Mouse (Mus musculus) left cerebral cortex, postnatal 10 days (tissue): ENCODE measurements around the gene Aspscr1. TPM values are rescaled to one million over a fixed set of nuclear protein-coding genes. Genes with fewer than 3 reads are reported as not detected.
"Not testable (repeated sequence)": the region's sequence is repeated elsewhere in the genome, so short reads cannot be mapped to it uniquely, and the experiment has no call there.

Experiments
- DNase-seq, 2 experiments: peaks; one replicate each; pipeline ENCODE4 v3.0.0; 2021 to 2022; ENCODE audit warnings: low spot score in 2 of 2, mixed read lengths in 1 of 2; ENCODE audit errors: extremely low spot score in 1 of 2
- intact Hi-C: fragments of 180-260 bp; cut with DNase I; formaldehyde crosslinking; loops from one replicate; pipeline ENCODE4 v1.15.1; 2025
- total RNA-seq, 2 experiments: library from RNA; stranded (reverse); gene quantifications; 2 replicates each; pipeline ENCODE4 v1.2.3; 2021

Gene Aspscr1
- total RNA-seq, 2 experiments from 2014 or later, result 59.1 to 66.6 TPM

- DNase-seq, result peak in 1 of 2 experiments; percentile 28
- intact Hi-C loops, result no loop called here
These were observed 50.1 kb downstream of the Aspscr1 start for GRCm38 (mm10) chr11:120722761-120723382.

GRCm38 (mm10) chr11:120723509-120723908 lies 50.7 kb downstream of the Aspscr1 start:
- intact Hi-C loops, result no loop called here
- DNase-seq, result no peak

- intact Hi-C loops, result no loop called here
- DNase-seq, result no peak
These were observed 53.7 kb downstream of the Aspscr1 start for GRCm38 (mm10) chr11:120726243-120727168.

GRCm38 (mm10) chr11:120727169-120727527 lies 54.4 kb downstream of the Aspscr1 start, which contains the start of gene Dcxr:
Gene Dcxr, minus strand, starts transcription at chr11:120727281.
- peak; percentile 73 to 91 for DNase-seq
- intact Hi-C loops, result no loop called here

- DNase-seq, result no peak
- intact Hi-C loops, result no loop called here
These were observed 54.8 kb downstream of the Aspscr1 start for GRCm38 (mm10) chr11:120727564-120727963.

GRCm38 (mm10) chr11:120728530-120729240 lies 55.9 kb downstream of the Aspscr1 start:
- intact Hi-C loops, result no loop called here
- no peak for DNase-seq

GRCm38 (mm10) chr11:120729432-120730050 lies 56.8 kb downstream of the Aspscr1 start:
- DNase-seq, result peak in 1 of 2 experiments; percentile 63
- intact Hi-C loops, result not testable (repeated sequence)

- DNase-seq, result no peak
- intact Hi-C loops, result no loop called here
These were observed 57.6 kb downstream of the Aspscr1 start for GRCm38 (mm10) chr11:120730331-120730870.

GRCm38 (mm10) chr11:120731395-120731794 lies 58.6 kb downstream of the Aspscr1 start:
- intact Hi-C loops, result no loop called here
- DNase-seq, result no peak

GRCm38 (mm10) chr11:120731858-120732680 lies 59.3 kb downstream of the Aspscr1 start, which contains the start of gene Cbr2:
Gene Cbr2, minus strand, starts transcription at chr11:120732114.
- DNase-seq, result no peak
- intact Hi-C loops, result no loop called here

GRCm38 (mm10) chr11:120733521-120733920 lies 60.7 kb downstream of the Aspscr1 start:
- DNase-seq, result peak in 1 of 2 experiments; percentile 65
- intact Hi-C loops, result no loop called here

GRCm38 (mm10) chr11:120736424-120736823 lies 63.7 kb downstream of the Aspscr1 start:
- DNase-seq, result no peak
- intact Hi-C loops, result no loop called here

- no peak for DNase-seq
- intact Hi-C loops, result no loop called here
These were observed 68.2 kb downstream of the Aspscr1 start for GRCm38 (mm10) chr11:120740981-120741380.

- intact Hi-C loops, result no loop called here
- no peak for DNase-seq
These were observed 71.4 kb downstream of the Aspscr1 start for GRCm38 (mm10) chr11:120744121-120744701.

GRCm38 (mm10) chr11:120747974-120748373 lies 75.2 kb downstream of the Aspscr1 start:
- intact Hi-C loops, result no loop called here
- DNase-seq, result no peak

GRCm38 (mm10) chr11:120749430-120749829 lies 76.7 kb downstream of the Aspscr1 start:
- intact Hi-C loops, result no loop called here
- no peak for DNase-seq

GRCm38 (mm10) chr11:120751606-120752005 lies 78.8 kb downstream of the Aspscr1 start:
- intact Hi-C loops, result no loop called here
- DNase-seq, result no peak
